Mouse (Mus musculus): Measurements from ENCODE around the gene Abcb11. TPM values are rescaled to one million over a fixed set of nuclear protein-coding genes. Genes with fewer than 3 reads are reported as not detected.

The Abcb11 gene
- polyA plus RNA-seq, 1 experiment from 2014 or later = not detected

- Histone ChIP-seq H3K9me3 (ENCODE audit: control insufficient read depth, low read length) (no peaks in the 10 kb centered on the region), H3K27me3 (ENCODE audit: control insufficient read depth, insufficient read depth, low read length) (no peaks in the 10 kb centered on the region), H3K36me3 (ENCODE audit: control insufficient read depth, insufficient read depth, low read length) (no peaks in the 10 kb centered on the region), H3K4me2 (ENCODE audit: low read depth, low read length) (no peak overlapping the region), H3K4me1 (ENCODE audit: control insufficient read depth, insufficient read depth, low read length) (no peaks in the 10 kb centered on the region), H3K4me3 (ENCODE audit: low read depth, low read length) (no peak overlapping the region), H3K27ac (ENCODE audit: low read depth, low read length) (no peak overlapping the region), H3K9ac (replicated peaks; ENCODE audit: low read depth, low read length) (no peak overlapping the region)
- 53% methylated on average over 10 of the region's 10 CpGs for WGBS
- 0 out of 2 replicates have a peak, but pooled peaks have one; percentile 49 for ATAC-seq (ENCODE audit: low read depth)
Measured at GRCm38 (mm10) chr2:69212652-69213051, 129.8 kb downstream of the Abcb11 start.

- Histone ChIP-seq H3K27ac (ENCODE audit: low read depth, low read length) (no peak within 1 kb of the TSS), H3K9me3 (ENCODE audit: control insufficient read depth, low read length) (no peaks in the 10 kb centered on the region), H3K4me1 (ENCODE audit: control insufficient read depth, insufficient read depth, low read length) (no peaks in the 10 kb centered on the region), H3K9ac (replicated peaks; ENCODE audit: low read depth, low read length) (no peak within 1 kb of the TSS), H3K4me2 (ENCODE audit: low read depth, low read length) (no peak within 1 kb of the TSS), H3K36me3 (ENCODE audit: control insufficient read depth, insufficient read depth, low read length) (no peaks in the 10 kb centered on the region), H3K4me3 (ENCODE audit: low read depth, low read length) (no peak within 1 kb of the TSS), H3K27me3 (ENCODE audit: control insufficient read depth, insufficient read depth, low read length) (no peaks in the 10 kb centered on the region)
- no peak for ATAC-seq (ENCODE audit: low read depth)
- 79% methylated on average over 7 of the region's 7 CpGs for WGBS
Measured at GRCm38 (mm10) chr2:69210773-69211172, 131.6 kb downstream of the Abcb11 start, which contains the start of gene G6pc2. TSS of gene G6pc2 (plus strand) at chr2:69211073.

- H3K4me3 ChIP-seq (ENCODE audit: low read depth, low read length) = no peak overlapping the region
- H3K9ac ChIP-seq (replicated peaks; ENCODE audit: low read depth, low read length) = no peak overlapping the region
- no peaks in the 10 kb centered on the region for H3K27me3 ChIP-seq (ENCODE audit: control insufficient read depth, insufficient read depth, low read length)
- no peak for ATAC-seq (ENCODE audit: low read depth)
- no peak overlapping the region for H3K27ac ChIP-seq (ENCODE audit: low read depth, low read length)
- no peaks in the 10 kb centered on the region for H3K9me3 ChIP-seq (ENCODE audit: control insufficient read depth, low read length)
- no peak overlapping the region for H3K4me2 ChIP-seq (ENCODE audit: low read depth, low read length)
- no peaks in the 10 kb centered on the region for H3K4me1 ChIP-seq (ENCODE audit: control insufficient read depth, insufficient read depth, low read length)
- no peaks in the 10 kb centered on the region for H3K36me3 ChIP-seq (ENCODE audit: control insufficient read depth, insufficient read depth, low read length)
- 90% methylated on average over 3 of the region's 3 CpGs for WGBS
Measured at GRCm38 (mm10) chr2:69209684-69210083, 132.7 kb downstream of the Abcb11 start.

GRCm38 (mm10) chr2:69206523-69206922 lies 135.9 kb downstream of the Abcb11 start:
- ATAC-seq (ENCODE audit: low read depth) = no peak

GRCm38 (mm10) chr2:69205791-69206351 lies 136.5 kb downstream of the Abcb11 start, which contains the start of gene Spc25:
TSS of gene Spc25 (minus strand) at chr2:69206194.
- peak within 1 kb of the TSS; percentile 67 for H3K4me3 ChIP-seq (ENCODE audit: low read depth, low read length)
- ATAC-seq (ENCODE audit: low read depth) = peak; percentile 100
- H3K4me2 ChIP-seq (ENCODE audit: low read depth, low read length) = peak within 1 kb of the TSS; percentile 91
- H3K4me1 ChIP-seq (ENCODE audit: control insufficient read depth, insufficient read depth, low read length) = no peaks in the 10 kb centered on the region
- peak within 1 kb of the TSS; percentile 50 for H3K9ac ChIP-seq (replicated peaks; ENCODE audit: low read depth, low read length)
- no peaks in the 10 kb centered on the region for H3K36me3 ChIP-seq (ENCODE audit: control insufficient read depth, insufficient read depth, low read length)
- whole genome bisulfite sequencing = under 1% methylated on average over 46 of the region's 46 CpGs
- H3K9me3 ChIP-seq (ENCODE audit: control insufficient read depth, low read length) = no peaks in the 10 kb centered on the region
- no peaks in the 10 kb centered on the region for H3K27me3 ChIP-seq (ENCODE audit: control insufficient read depth, insufficient read depth, low read length)
- no peak within 1 kb of the TSS for H3K27ac ChIP-seq (ENCODE audit: low read depth, low read length)

More at GRCm38 (mm10) chr2:69206523-69206922, 135.9 kb downstream of the Abcb11 start:
- H3K27ac ChIP-seq (ENCODE audit: low read depth, low read length) = no peak overlapping the region
- no peaks in the 10 kb centered on the region for H3K27me3 ChIP-seq (ENCODE audit: control insufficient read depth, insufficient read depth, low read length)
- no peaks in the 10 kb centered on the region for H3K9me3 ChIP-seq (ENCODE audit: control insufficient read depth, low read length)
- no peak overlapping the region for H3K9ac ChIP-seq (replicated peaks; ENCODE audit: low read depth, low read length)
- H3K36me3 ChIP-seq (ENCODE audit: control insufficient read depth, insufficient read depth, low read length) = no peaks in the 10 kb centered on the region
- no peak overlapping the region for H3K4me3 ChIP-seq (ENCODE audit: low read depth, low read length)
- no peaks in the 10 kb centered on the region for H3K4me1 ChIP-seq (ENCODE audit: control insufficient read depth, insufficient read depth, low read length)
- 30% methylated on average over 7 of the region's 7 CpGs for WGBS
- H3K4me2 ChIP-seq (ENCODE audit: low read depth, low read length) = peak overlapping the region; percentile 91; the same call in 1 of the 2 replicates

- WGBS = 14% methylated on average over 6 of the region's 6 CpGs
- H3K4me3 ChIP-seq (ENCODE audit: low read depth, low read length) = peak overlapping the region; percentile 67
- no peak overlapping the region for H3K27ac ChIP-seq (ENCODE audit: low read depth, low read length)
- H3K36me3 ChIP-seq (ENCODE audit: control insufficient read depth, insufficient read depth, low read length) = no peaks in the 10 kb centered on the region
- no peak overlapping the region for H3K9ac ChIP-seq (replicated peaks; ENCODE audit: low read depth, low read length)
- no peaks in the 10 kb centered on the region for H3K27me3 ChIP-seq (ENCODE audit: control insufficient read depth, insufficient read depth, low read length)
- ATAC-seq (ENCODE audit: low read depth) = no peak
- H3K9me3 ChIP-seq (ENCODE audit: control insufficient read depth, low read length) = no peaks in the 10 kb centered on the region
- H3K4me1 ChIP-seq (ENCODE audit: control insufficient read depth, insufficient read depth, low read length) = no peaks in the 10 kb centered on the region
- peak overlapping the region; percentile 91 for H3K4me2 ChIP-seq (ENCODE audit: low read depth, low read length)
Measured at GRCm38 (mm10) chr2:69205185-69205584, 137.2 kb downstream of the Abcb11 start.

- Histone ChIP-seq H3K4me1 (ENCODE audit: control insufficient read depth, insufficient read depth, low read length) (no peaks in the 10 kb centered on the region), H3K27me3 (ENCODE audit: control insufficient read depth, insufficient read depth, low read length) (no peaks in the 10 kb centered on the region), H3K9ac (replicated peaks; ENCODE audit: low read depth, low read length) (no peak overlapping the region), H3K27ac (ENCODE audit: low read depth, low read length) (no peak overlapping the region), H3K36me3 (ENCODE audit: control insufficient read depth, insufficient read depth, low read length) (no peaks in the 10 kb centered on the region), H3K4me2 (ENCODE audit: low read depth, low read length) (no peak overlapping the region), H3K4me3 (ENCODE audit: low read depth, low read length) (no peak overlapping the region), H3K9me3 (ENCODE audit: control insufficient read depth, low read length) (no peaks in the 10 kb centered on the region)
- no peak for ATAC-seq (ENCODE audit: low read depth)
- 83% methylated on average over 5 of the region's 5 CpGs for WGBS
Measured at GRCm38 (mm10) chr2:69193555-69193954, 148.9 kb downstream of the Abcb11 start.

GRCm38 (mm10) chr2:69191059-69191458 lies 151.4 kb downstream of the Abcb11 start:
- H3K9ac ChIP-seq (replicated peaks; ENCODE audit: low read depth, low read length) = no peak overlapping the region
- H3K36me3 ChIP-seq (ENCODE audit: control insufficient read depth, insufficient read depth, low read length) = no peaks in the 10 kb centered on the region
- no peaks in the 10 kb centered on the region for H3K9me3 ChIP-seq (ENCODE audit: control insufficient read depth, low read length)
- no peaks in the 10 kb centered on the region for H3K27me3 ChIP-seq (ENCODE audit: control insufficient read depth, insufficient read depth, low read length)
- H3K27ac ChIP-seq (ENCODE audit: low read depth, low read length) = no peak overlapping the region
- no peak for ATAC-seq (ENCODE audit: low read depth)
- no peaks in the 10 kb centered on the region for H3K4me1 ChIP-seq (ENCODE audit: control insufficient read depth, insufficient read depth, low read length)
- no peak overlapping the region for H3K4me3 ChIP-seq (ENCODE audit: low read depth, low read length)
- no peak overlapping the region for H3K4me2 ChIP-seq (ENCODE audit: low read depth, low read length)
- WGBS = 89% methylated on average over 5 of the region's 5 CpGs

GRCm38 (mm10) chr2:69189222-69189621 lies 153.2 kb downstream of the Abcb11 start:
- Histone ChIP-seq H3K4me2 (ENCODE audit: low read depth, low read length) (no peak overlapping the region), H3K4me1 (ENCODE audit: control insufficient read depth, insufficient read depth, low read length) (no peaks in the 10 kb centered on the region), H3K27me3 (ENCODE audit: control insufficient read depth, insufficient read depth, low read length) (no peaks in the 10 kb centered on the region), H3K9ac (replicated peaks; ENCODE audit: low read depth, low read length) (no peak overlapping the region), H3K9me3 (ENCODE audit: control insufficient read depth, low read length) (no peaks in the 10 kb centered on the region), H3K27ac (ENCODE audit: low read depth, low read length) (no peak overlapping the region), H3K4me3 (ENCODE audit: low read depth, low read length) (no peak overlapping the region), H3K36me3 (ENCODE audit: control insufficient read depth, insufficient read depth, low read length) (no peaks in the 10 kb centered on the region)
- WGBS = 45% methylated on average over 4 of the region's 4 CpGs
- no peak for ATAC-seq (ENCODE audit: low read depth)
